Mouse (Mus musculus): Measurements from ENCODE around the gene Spock1. TPM values are rescaled to one million over a fixed set of nuclear protein-coding genes. Genes with fewer than 3 reads are reported as not detected.

Spock1 gene
- total RNA-seq, 2 experiments from 2014 or later, result not detected

DNA sequence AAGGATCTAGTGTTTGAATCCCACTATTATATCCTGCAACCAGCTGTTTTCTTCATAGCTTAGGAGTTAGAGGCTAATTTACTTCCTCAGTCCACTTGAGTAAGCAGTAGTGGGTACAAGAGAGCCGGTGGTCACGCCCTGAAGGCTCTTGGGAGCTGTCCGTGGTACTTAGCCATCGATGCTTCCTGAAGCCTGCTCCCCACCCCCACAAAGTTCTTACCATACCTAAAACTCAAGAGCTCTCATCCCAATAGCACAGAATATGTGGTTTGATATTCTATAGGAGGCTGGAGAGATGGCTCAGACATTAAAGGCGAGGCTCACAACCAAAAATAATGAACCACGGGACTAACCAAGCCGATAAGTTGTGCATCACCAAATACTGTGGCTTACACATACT is 40.5 kb downstream of the Spock1 start:
- no peak for ATAC-seq (replicated peaks; ENCODE audit: poor library complexity)

DNA sequence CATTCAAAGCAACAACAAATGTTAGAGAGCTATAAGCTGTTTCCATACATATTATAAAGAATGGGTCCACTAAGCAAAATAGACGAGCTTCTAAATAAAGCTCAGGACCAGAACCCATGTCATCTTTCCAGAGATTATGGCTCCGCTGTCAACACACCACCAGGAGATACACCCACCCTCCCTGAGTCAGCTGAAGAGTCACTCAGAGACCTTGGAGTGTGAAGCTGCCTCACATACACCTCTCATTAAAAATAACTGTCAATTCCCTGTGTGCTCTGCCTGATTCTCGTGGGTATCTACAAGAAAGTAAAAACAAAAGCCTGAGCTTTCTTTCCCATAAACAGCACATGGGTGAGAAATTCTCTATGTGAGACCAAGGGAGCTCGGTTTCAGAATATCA is 43.1 kb downstream of the Spock1 start:
- no peak for ATAC-seq (replicated peaks; ENCODE audit: poor library complexity)

DNA sequence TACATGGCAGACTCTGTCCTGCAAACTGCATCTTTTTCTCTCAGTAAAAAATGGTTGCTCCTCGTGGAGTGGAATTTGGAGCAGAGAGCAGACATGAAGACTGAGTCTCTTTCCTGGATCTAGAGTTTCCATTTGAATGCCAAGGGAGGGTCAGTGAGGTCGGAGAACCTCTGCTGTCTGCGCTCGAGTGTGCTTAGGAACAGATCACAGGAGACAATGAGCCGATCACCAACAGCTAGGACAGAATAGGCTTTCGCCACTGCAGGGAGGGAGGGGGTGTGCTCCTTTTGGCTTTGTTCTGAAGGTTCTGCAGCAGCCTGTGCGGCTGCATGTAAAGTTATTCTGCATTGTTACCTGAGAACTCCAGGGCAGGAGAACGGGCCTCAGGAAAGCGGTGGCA is 49.6 kb downstream of the Spock1 start:
- ATAC-seq (replicated peaks; ENCODE audit: poor library complexity), result no peak

DNA sequence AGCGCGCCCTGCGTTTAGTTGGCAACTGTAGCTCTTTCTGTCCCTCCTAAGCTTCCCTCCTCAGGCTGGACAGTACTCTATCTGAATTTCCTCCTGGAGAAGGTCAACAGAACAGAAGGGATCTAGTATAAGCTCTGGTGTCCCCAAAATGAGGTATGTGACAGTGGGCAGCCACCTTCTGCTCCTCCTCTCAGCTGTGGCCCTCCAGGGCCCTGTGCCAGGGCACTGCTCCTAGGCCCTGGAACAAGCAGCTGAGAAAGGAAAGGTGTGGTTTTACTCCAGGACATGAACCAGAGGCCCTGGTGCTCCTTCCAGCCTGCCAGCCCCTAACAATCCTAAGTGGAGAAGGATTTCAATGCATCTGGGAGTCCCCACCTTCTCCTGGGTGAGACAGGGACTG is 51.1 kb downstream of the Spock1 start:
- ATAC-seq (replicated peaks; ENCODE audit: poor library complexity), result no peak

DNA sequence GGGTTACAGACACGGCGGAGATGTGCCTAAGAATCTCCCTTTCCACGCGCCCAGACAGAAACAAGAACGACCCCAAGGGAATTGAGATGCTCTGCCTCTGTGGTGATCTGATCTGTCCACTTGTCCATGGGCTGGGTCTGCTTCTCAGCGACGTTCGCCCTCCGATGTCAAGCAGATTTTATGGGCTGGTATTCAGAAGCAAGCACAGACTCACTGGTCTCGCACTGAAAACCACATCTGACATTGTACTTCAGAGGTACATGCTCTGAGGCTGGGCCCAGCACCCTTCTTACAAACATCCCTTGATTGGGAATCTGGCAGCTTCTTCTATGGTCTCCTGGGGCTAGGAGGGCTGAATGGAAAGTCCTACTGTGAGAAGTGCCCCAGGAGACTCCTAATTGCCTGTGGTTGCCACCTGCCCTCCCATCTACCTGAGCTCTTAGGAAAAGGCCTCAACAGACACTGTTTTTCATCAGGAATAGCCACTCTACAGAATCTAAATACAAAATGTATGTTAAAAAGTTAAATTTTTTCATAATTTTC is 51.8 kb downstream of the Spock1 start:
- ATAC-seq (replicated peaks; ENCODE audit: poor library complexity), result no peak

DNA sequence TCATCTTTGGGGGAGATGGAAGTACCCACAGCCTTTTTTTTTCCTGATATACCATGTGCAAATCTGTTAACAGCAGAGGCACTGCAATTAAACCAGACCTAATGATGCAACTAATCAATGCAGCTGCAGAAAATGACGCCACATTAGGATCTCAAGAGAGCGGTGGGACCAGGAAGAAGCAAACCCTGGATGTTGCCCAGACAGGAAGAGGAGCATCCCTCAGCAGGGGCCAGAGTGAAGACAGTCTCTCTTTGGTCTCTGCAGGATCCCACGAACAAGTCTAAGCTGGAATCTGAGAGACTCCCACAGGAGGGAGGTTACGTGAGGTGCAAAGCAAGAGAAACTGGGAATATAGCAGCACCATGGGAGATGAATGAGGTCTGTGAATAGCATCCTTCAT is 52.4 kb downstream of the Spock1 start:
- no peak for ATAC-seq (replicated peaks; ENCODE audit: poor library complexity)

DNA sequence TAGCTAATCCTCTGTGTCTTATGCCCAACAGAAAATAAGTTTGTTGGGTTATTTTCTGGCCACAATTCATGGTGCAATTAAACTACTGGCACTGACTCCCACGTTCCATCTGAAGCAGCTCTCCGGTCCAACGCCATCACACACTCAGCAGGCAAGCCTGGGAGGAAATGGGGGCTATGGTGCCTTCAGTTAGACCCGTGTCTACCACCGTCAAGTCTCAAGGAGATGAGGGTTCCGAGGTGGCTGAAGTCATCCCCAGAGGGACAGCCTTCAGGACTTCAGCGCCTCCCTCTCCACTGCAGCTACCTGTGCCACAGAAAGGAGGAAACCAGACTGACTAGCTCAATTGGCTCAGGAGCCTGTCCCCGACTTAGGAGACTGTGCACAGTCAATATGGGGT is 53.7 kb downstream of the Spock1 start:
- ATAC-seq (replicated peaks; ENCODE audit: poor library complexity), result no peak

DNA sequence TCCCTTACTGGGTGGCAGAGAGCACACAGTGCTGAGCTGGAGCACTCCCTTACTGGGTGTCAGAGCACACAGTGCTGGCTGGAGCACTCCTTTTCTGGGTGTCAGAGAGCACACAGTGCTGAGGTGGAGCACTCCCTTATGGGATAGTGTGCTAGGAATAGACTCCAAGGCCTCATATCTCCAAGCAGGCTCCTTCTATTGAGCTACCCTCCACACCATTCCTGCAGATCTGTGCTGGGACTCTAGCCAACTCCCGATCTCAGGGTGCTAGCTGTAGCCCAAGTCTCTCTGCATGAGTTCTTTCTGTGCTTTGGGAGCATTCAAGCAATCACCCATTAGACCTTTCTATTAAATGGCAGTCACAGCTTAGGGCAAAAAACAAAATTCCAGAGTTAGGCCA is 54.5 kb downstream of the Spock1 start:
- ATAC-seq (replicated peaks; ENCODE audit: poor library complexity), result no peak

DNA sequence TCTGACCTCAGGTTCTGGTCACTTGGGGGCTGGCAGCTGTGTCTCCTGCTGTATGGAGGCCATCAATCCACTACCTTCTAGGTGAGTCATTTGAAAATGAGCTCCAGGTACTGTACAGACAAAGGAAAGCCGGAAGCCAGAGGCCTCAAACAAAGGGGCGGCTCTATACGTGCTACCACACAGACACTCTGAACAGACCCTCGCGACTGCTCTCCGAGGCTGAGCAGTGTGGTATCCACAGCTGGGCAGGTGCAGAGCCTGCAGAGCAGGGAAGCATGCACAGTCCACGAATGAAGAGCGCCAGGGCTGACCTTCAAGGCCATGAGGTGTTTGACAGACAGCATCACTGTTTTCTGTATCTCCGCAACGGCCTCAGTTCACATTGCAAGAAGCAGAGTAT is 55.0 kb downstream of the Spock1 start:
- ATAC-seq (replicated peaks; ENCODE audit: poor library complexity), result no peak

DNA sequence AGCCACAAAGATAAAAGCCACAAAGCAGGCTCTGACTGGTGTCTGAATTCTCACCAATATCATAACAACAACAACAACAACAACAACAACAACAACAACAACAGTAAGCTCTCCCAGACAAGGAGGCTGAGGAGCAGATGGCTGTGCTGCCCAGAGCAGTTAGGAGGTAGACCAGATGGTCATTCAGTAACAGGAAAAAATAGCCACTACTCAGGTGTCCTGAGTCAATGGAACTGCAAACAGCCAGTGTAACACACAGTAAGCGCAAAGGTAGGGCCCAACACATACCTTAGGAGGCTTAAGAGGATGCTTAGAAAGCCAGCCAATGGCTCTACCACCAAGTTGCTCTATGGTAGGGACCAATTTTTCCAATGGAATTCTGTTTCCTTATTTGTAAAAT is 59.2 kb downstream of the Spock1 start:
- no peak for ATAC-seq (replicated peaks; ENCODE audit: poor library complexity)

DNA sequence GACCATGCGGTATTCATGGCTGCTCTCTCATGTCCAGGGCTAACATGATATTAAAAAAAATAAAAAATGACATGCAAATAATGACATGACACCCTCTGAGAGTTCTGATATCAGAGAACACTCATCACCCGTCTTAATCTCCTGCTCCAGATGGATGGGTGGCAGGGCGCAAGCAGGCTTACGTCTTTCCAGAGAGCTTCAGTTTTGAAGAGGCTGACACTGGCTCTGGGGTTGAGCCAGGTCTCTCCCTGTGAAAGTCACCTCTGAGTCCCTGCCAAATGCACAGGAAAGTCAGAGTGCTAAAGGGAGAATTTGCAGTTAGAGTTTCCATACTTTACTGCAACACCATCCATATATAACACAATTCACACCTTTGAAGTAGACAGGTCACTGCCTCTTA is 61.0 kb downstream of the Spock1 start:
- ATAC-seq (replicated peaks; ENCODE audit: poor library complexity), result no peak

DNA sequence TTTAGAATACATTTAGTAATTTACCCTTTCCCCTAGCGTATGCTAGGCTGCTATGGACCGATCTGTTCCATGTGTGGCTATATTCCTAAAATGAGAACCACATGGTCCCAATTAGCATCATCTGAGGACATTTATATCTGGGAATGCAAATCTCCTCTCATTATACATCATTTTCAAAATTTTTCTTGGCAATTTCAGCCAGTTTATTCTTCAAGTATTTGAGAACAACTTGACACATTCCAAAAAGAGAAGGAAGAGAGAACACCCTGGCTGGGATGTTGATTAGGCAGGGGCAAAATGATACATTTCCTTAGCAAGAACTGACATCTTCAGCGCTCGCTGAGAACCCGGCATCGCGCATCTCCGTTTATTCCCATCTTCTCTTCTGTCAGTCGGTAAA is 61.7 kb downstream of the Spock1 start:
- ATAC-seq (replicated peaks; ENCODE audit: poor library complexity), result no peak

DNA sequence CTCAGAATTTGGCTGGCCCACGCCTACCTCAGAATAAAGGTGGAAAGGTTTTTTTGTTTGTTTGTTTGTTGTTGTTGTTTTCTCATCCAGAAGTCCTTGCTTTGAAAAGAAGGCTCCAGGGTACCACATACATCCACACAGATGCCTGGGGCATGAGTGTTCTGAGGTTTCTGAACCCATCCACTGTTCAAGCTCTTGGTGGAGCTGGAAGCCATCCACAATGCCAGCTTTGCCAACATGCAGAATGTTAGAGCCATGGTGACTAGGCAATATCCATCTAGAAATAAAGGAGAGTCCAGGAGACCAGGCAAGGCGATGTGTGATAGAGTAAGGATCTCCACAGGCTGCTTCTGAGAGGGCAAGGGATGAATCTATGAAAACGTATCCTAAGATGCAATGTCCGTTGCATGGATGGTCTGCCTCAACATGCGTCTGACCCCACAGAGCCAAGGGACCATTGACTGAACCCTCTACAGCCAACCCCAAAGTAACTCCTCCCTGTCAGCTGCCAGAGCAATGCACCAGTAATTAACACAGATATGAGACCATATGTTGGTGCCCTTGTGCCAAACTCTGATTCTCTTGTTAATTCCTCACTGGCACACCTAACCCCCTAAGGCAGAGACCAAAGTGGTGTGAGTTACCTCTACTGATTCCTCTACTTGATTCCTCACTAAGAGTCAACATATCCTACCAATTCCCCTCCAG is 66.8 kb downstream of the Spock1 start:
- ATAC-seq (replicated peaks; ENCODE audit: poor library complexity), result no peak

DNA sequence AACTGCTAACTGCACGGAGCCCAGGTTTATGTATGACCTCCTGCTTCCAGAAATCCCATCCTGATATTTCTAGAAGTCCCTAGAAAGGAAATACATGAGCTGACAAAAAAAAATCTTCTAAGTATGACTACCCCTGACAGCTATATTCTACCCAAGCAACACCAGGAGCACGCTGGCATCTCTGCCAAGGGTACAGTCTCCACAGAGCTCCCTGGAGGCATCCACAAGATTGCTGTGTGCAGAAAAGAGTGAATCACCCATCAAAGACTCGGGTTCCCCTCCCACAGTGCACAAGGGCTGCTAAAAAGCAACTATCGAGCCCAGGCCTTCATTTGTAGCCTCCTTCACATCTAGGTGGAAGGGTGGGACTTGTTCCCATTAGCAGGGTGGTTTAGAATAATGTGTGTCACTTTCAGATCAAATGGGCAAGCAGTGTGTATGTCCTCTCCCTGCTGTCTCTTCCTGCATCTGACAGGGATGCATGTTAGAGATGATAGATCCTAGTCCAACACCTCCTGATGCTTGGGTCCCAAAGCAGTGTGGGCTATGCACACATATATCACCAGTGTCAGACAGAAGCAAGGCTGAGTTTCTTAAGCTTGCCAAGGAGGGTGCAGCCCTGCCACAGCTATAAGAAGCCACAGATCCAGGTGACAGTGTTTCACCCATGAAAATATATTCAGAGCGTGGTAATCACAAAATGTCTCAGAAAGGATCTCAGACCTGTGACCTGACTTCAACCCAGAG is 70.3 kb downstream of the Spock1 start:
- ATAC-seq (replicated peaks; ENCODE audit: poor library complexity), result no peak

DNA sequence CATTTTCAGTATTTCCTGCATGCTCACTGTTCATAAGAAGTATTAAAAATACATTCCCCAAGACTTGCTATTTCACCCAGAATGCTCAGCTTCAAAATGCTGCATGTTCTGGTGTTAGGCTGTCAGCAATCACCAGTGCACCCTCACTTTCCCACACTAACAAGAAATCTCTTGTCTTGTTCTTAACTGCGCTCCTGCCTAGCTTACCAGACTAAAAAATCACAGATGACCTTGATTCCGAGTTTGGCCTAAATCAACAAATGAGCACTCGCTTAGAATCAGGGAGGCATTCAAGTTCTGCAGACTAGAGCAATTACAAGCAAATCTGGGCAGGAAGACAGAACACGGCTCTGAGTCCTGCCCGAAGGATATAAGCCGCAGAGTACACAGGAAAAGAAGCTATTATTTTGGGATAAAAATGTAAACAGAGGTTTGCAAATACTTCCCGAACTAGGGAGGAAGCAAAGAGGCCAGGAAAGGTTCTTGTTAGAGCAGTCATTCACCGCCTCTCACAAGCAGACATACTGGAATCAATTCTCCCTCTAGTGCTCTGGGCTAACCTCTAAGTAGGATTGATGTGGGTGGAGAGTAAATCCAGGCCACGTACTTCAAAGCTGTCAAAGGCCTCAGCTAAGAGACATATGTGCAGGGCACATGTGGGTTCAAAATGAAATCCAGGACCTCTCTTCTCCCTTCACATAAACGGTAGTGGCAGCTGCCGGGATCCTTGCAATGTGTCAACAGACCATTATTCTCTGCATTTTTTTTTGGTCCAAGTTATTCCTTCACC is 76.6 kb downstream of the Spock1 start:
- no peak for ATAC-seq (replicated peaks; ENCODE audit: poor library complexity)

DNA sequence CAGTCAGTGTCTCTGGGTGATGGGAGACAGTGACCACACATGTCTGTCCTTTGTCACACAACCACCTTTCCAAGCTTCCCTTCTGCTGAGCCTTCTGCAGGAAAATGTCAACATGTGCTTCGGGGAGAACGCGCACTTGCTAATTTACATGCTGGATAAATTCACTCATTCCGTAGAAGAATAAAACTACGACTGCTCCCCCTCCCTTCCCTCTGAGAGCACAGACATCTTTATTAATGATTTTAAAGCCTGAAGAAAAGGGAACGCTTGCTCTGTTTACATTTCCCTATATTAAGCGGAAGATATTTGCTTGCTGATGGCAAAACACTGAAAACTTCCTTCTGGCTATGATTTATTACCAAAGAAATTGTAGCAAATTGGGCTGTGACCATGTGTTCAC is 77.2 kb downstream of the Spock1 start:
- ATAC-seq (replicated peaks; ENCODE audit: poor library complexity), result no peak

DNA sequence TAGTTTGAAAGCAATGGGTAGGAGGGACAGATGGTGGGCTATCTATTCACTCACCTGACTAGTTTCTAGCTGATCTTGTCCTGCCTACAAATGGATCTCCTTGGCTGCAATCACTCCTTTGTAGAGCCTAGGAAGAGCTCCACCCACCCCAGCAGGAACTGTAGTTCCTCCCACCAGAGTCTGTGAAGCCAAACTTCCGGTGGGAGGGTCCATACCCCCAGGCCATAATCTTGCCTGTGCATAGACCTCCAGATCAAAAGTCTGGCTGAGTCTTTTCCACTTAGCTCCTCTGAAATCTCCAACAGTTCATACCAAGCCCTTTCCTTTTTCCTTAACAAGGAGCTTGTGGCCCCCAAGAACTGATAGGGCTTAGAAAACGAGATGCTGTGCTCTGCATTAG is 78.0 kb downstream of the Spock1 start:
- ATAC-seq (replicated peaks; ENCODE audit: poor library complexity), result no peak

DNA sequence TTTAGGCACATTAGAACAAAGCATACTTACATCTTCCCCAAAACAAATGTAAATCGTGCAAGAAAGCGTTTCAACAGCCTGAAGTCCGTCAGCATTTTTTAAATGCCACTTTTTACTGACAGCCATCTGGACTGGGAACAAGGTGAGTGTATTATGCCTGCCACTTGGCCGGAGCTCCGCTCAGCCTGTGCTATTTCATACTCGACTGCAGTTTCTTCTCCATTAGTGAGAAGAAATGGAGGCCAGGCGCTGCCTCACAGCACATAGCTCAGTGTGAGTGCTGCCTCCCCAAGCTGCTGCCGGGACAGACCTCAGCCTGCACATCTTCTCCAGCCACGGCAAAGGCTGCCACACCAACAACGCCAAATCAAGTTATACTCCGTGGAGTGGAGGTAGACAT is 91.9 kb downstream of the Spock1 start:
- no peak for ATAC-seq (replicated peaks; ENCODE audit: poor library complexity)

DNA sequence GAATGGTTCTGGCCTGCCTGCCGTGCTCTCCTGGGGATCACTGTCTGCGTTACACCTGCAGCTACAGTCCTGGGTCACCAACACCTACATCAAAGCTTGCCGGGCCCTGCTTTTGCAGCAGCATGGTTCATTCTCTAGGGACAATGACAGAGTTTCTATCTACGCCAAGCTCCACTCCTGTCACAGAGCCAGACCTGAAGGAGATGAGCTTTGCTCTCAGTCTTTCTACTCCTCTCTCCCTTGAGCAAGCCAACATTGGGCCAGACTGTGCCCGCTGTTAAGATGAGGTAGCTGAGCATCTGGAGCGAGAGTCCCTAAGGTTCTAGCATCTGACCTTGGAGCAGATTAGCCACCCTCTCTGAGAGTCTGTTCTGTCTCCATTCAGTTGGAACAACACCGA is 95.5 kb downstream of the Spock1 start:
- ATAC-seq (replicated peaks; ENCODE audit: poor library complexity), result no peak

DNA sequence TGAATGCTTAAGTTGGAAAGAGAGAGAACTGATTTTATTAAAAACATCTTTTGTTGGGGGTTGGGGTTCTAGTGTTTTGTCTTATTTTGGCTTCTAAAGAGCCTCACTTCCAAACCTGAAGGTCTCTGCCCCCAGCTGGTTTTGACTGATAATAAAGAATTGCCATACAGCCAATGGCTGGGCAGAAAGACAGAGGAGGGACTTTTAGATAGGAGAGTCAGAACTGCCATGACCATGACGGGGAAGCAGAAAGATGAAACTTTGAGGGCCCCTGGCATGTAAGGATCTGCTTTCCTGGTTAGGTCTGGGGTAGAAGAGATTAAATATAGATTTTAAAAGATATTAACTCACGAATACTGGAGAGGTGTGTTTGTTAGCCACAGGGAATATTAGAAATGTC is 96.9 kb downstream of the Spock1 start:
- ATAC-seq (replicated peaks; ENCODE audit: poor library complexity), result no peak

DNA sequence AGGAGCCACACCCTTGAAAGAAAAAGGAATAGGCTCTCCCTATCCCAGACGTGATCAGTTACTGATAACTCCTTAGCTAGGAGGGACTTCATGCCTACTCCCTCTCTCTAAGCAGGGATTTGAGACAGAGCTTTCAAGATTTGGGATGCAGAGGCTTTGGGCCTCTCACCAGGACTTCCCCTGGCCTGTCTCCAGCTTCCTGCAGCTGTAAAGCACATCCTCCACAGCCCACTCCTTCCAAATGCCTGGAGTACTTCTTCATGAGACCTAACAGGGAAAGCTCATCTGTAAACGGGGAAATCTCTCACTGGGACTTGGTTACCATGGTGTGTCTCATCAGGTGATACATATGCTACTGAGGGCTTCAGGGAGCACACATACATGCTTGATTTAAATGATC is 97.3 kb downstream of the Spock1 start:
- no peak for ATAC-seq (replicated peaks; ENCODE audit: poor library complexity)

DNA sequence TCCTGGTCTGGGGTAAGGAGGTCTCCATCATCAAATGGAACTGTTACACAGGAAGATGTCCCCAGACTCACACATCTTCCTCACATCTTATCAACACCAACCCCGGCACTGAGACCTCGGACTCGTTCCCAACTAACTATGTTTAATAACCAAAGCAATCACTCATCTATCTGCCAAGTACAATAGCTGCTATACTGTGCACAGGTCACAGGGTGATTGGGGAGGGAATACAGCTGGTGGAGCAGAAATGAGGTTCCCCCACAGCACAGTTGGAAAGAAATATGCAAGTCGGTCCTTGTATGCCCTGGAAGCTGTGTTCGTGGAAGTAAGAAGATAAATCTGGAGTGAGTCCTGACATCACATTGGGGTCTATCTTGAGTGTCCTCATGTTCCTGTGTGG is 98.0 kb downstream of the Spock1 start:
- ATAC-seq (replicated peaks; ENCODE audit: poor library complexity), result no peak

All from megakaryocyte progenitor cell, adult 5-6 weeks (primary cell).